Mouse (Mus musculus) cortical plate, adult 2 months (tissue): ENCODE measurements around the gene Tlr9.

Experiments
- CTCF ChIP-seq: fragments of 200-500 bp; IDR thresholded peaks from 2 replicates; pipeline ENCODE4 v1.5.1; 2011; ENCODE audit warnings: mild to moderate bottlenecking, control low read depth, low read length; ENCODE audit not compliant: insufficient read depth; ENCODE audit errors: extremely low read depth
- POLR2A ChIP-seq: fragments of 200-500 bp; IDR thresholded peaks from 2 replicates; pipeline ENCODE4 v1.6.1; 2011; ENCODE audit warnings: mild to moderate bottlenecking, low read length, control low read depth; ENCODE audit not compliant: insufficient read depth; ENCODE audit errors: extremely low read depth

- TF ChIP-seq POLR2A (no peak), CTCF (no peak)
Measured at GRCm38 (mm10) chr9:106258412-106258811, 36.0 kb downstream of the Tlr9 start.
